ENCODE assay signal across 11 mouse cellular contexts in the genomic region with DNA sequence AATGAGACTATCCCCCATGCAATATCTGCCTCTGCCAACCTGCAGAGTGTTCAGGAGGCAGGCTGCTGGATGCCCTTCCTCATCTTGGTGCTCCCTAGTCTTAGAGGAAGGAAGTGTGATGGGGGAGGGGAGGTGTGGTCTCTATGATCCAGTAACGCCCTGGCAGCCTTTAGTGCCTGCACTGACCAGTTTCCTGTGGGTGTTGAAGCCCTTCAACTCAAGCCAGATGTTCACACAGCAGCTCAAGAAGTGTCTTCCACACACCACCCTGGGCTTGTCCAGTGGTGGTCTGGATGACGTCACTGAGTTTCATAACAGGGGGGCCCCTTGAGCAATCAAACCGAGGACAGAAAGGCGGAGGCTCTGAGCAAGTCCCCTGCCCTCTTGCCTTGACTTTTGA. TPM values are rescaled to one million over a fixed set of nuclear protein-coding genes. Genes with fewer than 3 reads are reported as not detected.
DNase-seq lines count a peak whose midpoint lies in the region; ATAC-seq and TF ChIP-seq lines count a peak whose summit lies in the region.
"Had no signal": no experiment of that assay in that cellular context is flagged by ENCODE, and none has a peak within 500 bp of the region (broad histone marks: within the 10 kb centered on the region; RNA-seq: fewer than 3 reads in every experiment).

No protein-coding gene starts in this region.

- WGBS in heart, embryonic 12.5 days = 51% methylated on average over 4 of the region's 4 CpGs
- 16% methylated on average over 4 of the region's 4 CpGs for WGBS in bone marrow, adult 2 months
- WGBS in liver, embryonic 16.5 days (ENCODE audit: insufficient replicate concordance) = 24% methylated on average over 4 of the region's 4 CpGs
- 83% methylated on average over 4 of the region's 4 CpGs for WGBS in forebrain, embryonic 15.5 days

- no peaks in the 10 kb centered on the region for H3K36me3 ChIP-seq in heart, embryonic 12.5 days
- no peaks in the 10 kb centered on the region; the same call in 1 of the 2 replicates for H3K36me3 ChIP-seq in liver, embryonic 16.5 days (ENCODE audit: control insufficient read depth, insufficient read depth)
- H3K36me3 ChIP-seq in forebrain, embryonic 15.5 days = no peaks in the 10 kb centered on the region
- H3K36me3 ChIP-seq: embryonic facial prominence, embryonic 12.5 days; midbrain, embryonic 10.5 days had no signal

- no peaks in the 10 kb centered on the region for H3K27me3 ChIP-seq in heart, embryonic 12.5 days (replicated peaks)
- no peaks in the 10 kb centered on the region for H3K27me3 ChIP-seq in liver, embryonic 16.5 days (ENCODE audit: control insufficient read depth, insufficient read depth, low read depth, low read length)
- no peaks in the 10 kb centered on the region for H3K27me3 ChIP-seq in forebrain, embryonic 15.5 days
- H3K27me3 ChIP-seq: embryonic facial prominence, embryonic 12.5 days had no signal

- H3K9ac ChIP-seq in heart, embryonic 12.5 days = no peak overlapping the region
- no peak overlapping the region for H3K9ac ChIP-seq in liver, embryonic 16.5 days (ENCODE audit: low read depth, low read length)
- H3K9ac ChIP-seq in forebrain, embryonic 15.5 days (replicated peaks) = no peak overlapping the region
- H3K9ac ChIP-seq: embryonic facial prominence, embryonic 12.5 days had no signal

- no peak overlapping the region for H3K4me2 ChIP-seq in heart, embryonic 12.5 days
- H3K4me2 ChIP-seq in liver, embryonic 16.5 days (ENCODE audit: low read depth, low read length) = no peak overlapping the region
- no peak overlapping the region for H3K4me2 ChIP-seq in forebrain, embryonic 15.5 days (replicated peaks)
- H3K4me2 ChIP-seq: embryonic facial prominence, embryonic 12.5 days had no signal

- peaks cover 12% of the 10 kb centered on the region for H3K9me3 ChIP-seq in heart, embryonic 12.5 days (replicated peaks)
- no peaks in the 10 kb centered on the region; the same call in 1 of the 2 replicates for H3K9me3 ChIP-seq in liver, embryonic 16.5 days (replicated peaks; ENCODE audit: control insufficient read depth, low read length)
- 0 out of 2 replicates have a peak, but pooled peaks cover 3% of the 10 kb centered on the region for H3K9me3 ChIP-seq in forebrain, embryonic 15.5 days

- no peaks in the 10 kb centered on the region for H3K4me1 ChIP-seq in heart, embryonic 12.5 days (replicated peaks)
- H3K4me1 ChIP-seq in bone marrow, adult 2 months (ENCODE audit: control insufficient read depth, insufficient read depth, low read length) = peaks cover 2% of the 10 kb centered on the region
- no peaks in the 10 kb centered on the region; the same call in none of the 2 replicates for H3K4me1 ChIP-seq in liver, embryonic 16.5 days (ENCODE audit: control insufficient read depth, low read depth, low read length)
- H3K4me1 ChIP-seq in forebrain, embryonic 15.5 days = no peaks in the 10 kb centered on the region
- H3K4me1 ChIP-seq: embryonic facial prominence, embryonic 12.5 days; midbrain, embryonic 10.5 days had no signal

- TF ChIP-seq POLR2A in bone marrow, adult 2 months (IDR thresholded peaks at IDR 0.05; ENCODE audit: borderline replicate concordance, control insufficient read depth, low read depth, low read length) = no peak

- no peak for TF ChIP-seq CTCF in bone marrow, adult 2 months (IDR thresholded peaks at IDR 0.05; ENCODE audit: control insufficient read depth, insufficient read depth, low read length)

- ATAC-seq in heart, embryonic 12.5 days (ENCODE audit: insufficient number of reproducible peaks, low FRiP score) = no peak
- peak; percentile 37 for ATAC-seq in liver, embryonic 16.5 days (ENCODE audit: low read depth)
- ATAC-seq in forebrain, embryonic 15.5 days (replicated peaks) = no peak

- DNase-seq in heart, adult 9 months (ENCODE audit: low spot score in 2 of 2) = peak; percentile 33 to 57
- peak; percentile 21 to 57 for DNase-seq in natural killer cell, adult 2 months (ENCODE audit: low spot score in 2 of 2)
- DNase-seq in retina, embryonic 14.5 days (ENCODE audit: low spot score) = no peak
- DNase-seq in cerebellum, adult 9-11 months = no peak
- DNase-seq: kidney, adult 18-20 months had no signal

- no peak overlapping the region for H3K27ac ChIP-seq in heart, embryonic 12.5 days (ENCODE audit: poor library complexity, severe bottlenecking)
- peak overlapping the region; percentile 78 for H3K27ac ChIP-seq in bone marrow, adult 2 months (ENCODE audit: control insufficient read depth, insufficient read depth, low read depth, low read length, poor library complexity)
- H3K27ac ChIP-seq in liver, embryonic 16.5 days (ENCODE audit: low read length) = peak overlapping the region; percentile 41
- H3K27ac ChIP-seq in forebrain, embryonic 15.5 days (replicated peaks) = no peak overlapping the region
- H3K27ac ChIP-seq: embryonic facial prominence, embryonic 12.5 days; midbrain, embryonic 10.5 days had no signal

- H3K4me3 ChIP-seq in heart, embryonic 12.5 days = no peak overlapping the region
- H3K4me3 ChIP-seq in bone marrow, adult 2 months (replicated peaks; ENCODE audit: control insufficient read depth, low read depth, low read length) = no peak overlapping the region
- H3K4me3 ChIP-seq in liver, embryonic 16.5 days (ENCODE audit: low read depth, low read length) = no peak overlapping the region
- no peak overlapping the region for H3K4me3 ChIP-seq in forebrain, embryonic 15.5 days
- H3K4me3 ChIP-seq: embryonic facial prominence, embryonic 12.5 days; midbrain, embryonic 10.5 days had no signal

RNA-seq across cellular contexts. Expression of a gene that starts 8.0 kb away (rescaled TPM):
- 4.5 and 4.9 TPM in 2 replicates for polyA plus RNA-seq in heart, embryonic 12.5 days (2016; fragmentation: Nextera tagmentation; extraction: Ambion mirVana)
- polyA plus RNA-seq in bone marrow, adult 2 months (2011; ENCODE audit: insufficient read depth, insufficient read length, low replicate concordance, missing spikeins) = 150 and 287 TPM in 2 replicates
- polyA plus RNA-seq in liver, embryonic 16.5 days (2015; fragmentation: Nextera tagmentation; extraction: Ambion mirVana) = 47.5 and 49.0 TPM in 2 replicates
- polyA plus RNA-seq in forebrain, embryonic 15.5 days (2015; fragmentation: Nextera tagmentation; extraction: Ambion mirVana) = 8.3 and 8.8 TPM in 2 replicates

Comparison
In these comparisons a context has a peak if more than half of its experiments do, and no peak if none do; other contexts are left out.
1. DNase-seq: peak in heart, adult 9 months (2 of 2) and natural killer cell, adult 2 months (2 of 2); none in retina, embryonic 14.5 days (single experiment) and cerebellum, adult 9-11 months (single experiment).
2. H3K27ac ChIP-seq: peak in bone marrow, adult 2 months (single experiment) and liver, embryonic 16.5 days (single experiment); none in heart, embryonic 12.5 days (single experiment) and forebrain, embryonic 15.5 days (single experiment).